Mouse (Mus musculus) heart, postnatal 0 days (tissue): Measurements from ENCODE around the gene Smg1. TPM values are rescaled to one million over a fixed set of nuclear protein-coding genes. Genes with fewer than 3 reads are reported as not detected.

Source experiments
- ATAC-seq: fragments of 200-750 bp; cut with Nextera tagmentation; 2 replicates; pipeline ENCODE4 v1.8.0; 2017; ENCODE audit warnings: low read depth, moderate number of reproducible peaks, moderate library complexity; ENCODE audit not compliant: insufficient read depth
- DNase-seq: peaks from one replicate; pipeline ENCODE4 v3.0.0-alpha.2; 2016; ENCODE audit warnings: low spot score
- H3K27ac ChIP-seq: fragments of 300-500 bp; sonication (generic); 2 replicates; pipeline ENCODE4 v1.5.1; 2014; ENCODE audit warnings: low read depth, mild to moderate bottlenecking
- H3K27me3 ChIP-seq: fragments of 300-500 bp; sonication (generic); 2 replicates; pipeline ENCODE4 v1.6.1; 2014; ENCODE audit warnings: low read length, mixed read lengths; ENCODE audit not compliant: control insufficient read depth, insufficient read depth
- H3K36me3 ChIP-seq: fragments of 300-500 bp; sonication (generic); replicated peaks from 2 replicates; pipeline ENCODE4 v1.6.1; 2014; ENCODE audit warnings: low read length, mixed read lengths; ENCODE audit not compliant: control insufficient read depth, insufficient read depth
- H3K4me1 ChIP-seq: fragments of 300-500 bp; sonication (generic); 2 replicates; pipeline ENCODE4 v1.6.1; 2014; ENCODE audit warnings: antibody characterized with exemption; ENCODE audit not compliant: control insufficient read depth, insufficient read depth
- H3K4me2 ChIP-seq: fragments of 300-500 bp; sonication (generic); 2 replicates; pipeline ENCODE4 v1.6.1; 2014; ENCODE audit warnings: low read depth, mild to moderate bottlenecking, low read length, moderate library complexity
- H3K4me3 ChIP-seq: fragments of 300-500 bp; sonication (generic); 2 replicates; pipeline ENCODE4 v1.5.1; 2014; ENCODE audit warnings: low read depth, low read length
- H3K9ac ChIP-seq: fragments of 300-500 bp; sonication (generic); replicated peaks from 2 replicates; pipeline ENCODE4 v1.6.1; 2014; ENCODE audit warnings: low read depth, low read length, mixed read lengths
- H3K9me3 ChIP-seq: fragments of 300-500 bp; sonication (generic); replicated peaks from 2 replicates; pipeline ENCODE4 v1.6.1; 2016; ENCODE audit warnings: low read length; ENCODE audit not compliant: control insufficient read depth
- CTCF ChIP-seq: IDR thresholded peaks from 2 replicates; pipeline ENCODE4 v1.5.1; 2016; ENCODE audit warnings: antibody characterized with exemption, control low read depth, low read depth
- EP300 ChIP-seq: IDR thresholded peaks from 2 replicates; pipeline ENCODE4 v1.6.1; 2016; ENCODE audit warnings: antibody characterized with exemption, low read depth
- WGBS: fragments of 180-500 bp; shearing (Covaris S2); extraction: QIAGEN DNeasy Blood & Tissue Kit; methylation state at CpG from one replicate; pipeline ENCODE4 v1.1.7; 2014; 5-methylcytosine and 5-hydroxymethylcytosine counted together
- polyA plus RNA-seq: library from polyadenylated mRNA; unstranded; fragments of >200 nt; fragmentation: Nextera tagmentation; extraction: Ambion mirVana; gene quantifications from 2 replicates; pipeline ENCODE4 v1.2.1, GENCODE M21; 2015
- total RNA-seq: library from RNA; depleted of rRNA; stranded (reverse); fragments of >200 nt; gene quantifications from 2 replicates; pipeline ENCODE4 v1.2.3, GENCODE M21; 2014; ENCODE audit warnings: low replicate concordance

The Smg1 gene
- total and polyA plus RNA-seq, 2 experiments from 2014 or later = 8.7 to 35.2 TPM

GRCm38 (mm10) chr7:118115533-118115876 lies 128.0 kb downstream of the Smg1 start:
- no peaks in the 10 kb centered on the region for H3K27me3 ChIP-seq
- no peak for TF ChIP-seq CTCF
- no peak for TF ChIP-seq EP300
- peaks cover 37% of the 10 kb centered on the region for H3K4me1 ChIP-seq
- H3K27ac ChIP-seq = peak overlapping the region; percentile 88
- under 1% methylated on average over 20 of the region's 20 CpGs for WGBS
- no peaks in the 10 kb centered on the region for H3K9me3 ChIP-seq
- H3K36me3 ChIP-seq = peaks cover 70% of the 10 kb centered on the region
- peak; percentile 59 for DNase-seq
- peak; percentile 49; the same call in 1 of the 2 replicates for ATAC-seq
- H3K4me3 ChIP-seq = peak overlapping the region; percentile 70
- peak overlapping the region; percentile 85 for H3K9ac ChIP-seq
- H3K4me2 ChIP-seq = peak overlapping the region; percentile 92

GRCm38 (mm10) chr7:118113541-118114297 lies 129.8 kb downstream of the Smg1 start:
- 60% methylated on average over 5 of the region's 5 CpGs for WGBS
- H3K4me1 ChIP-seq = peaks cover 37% of the 10 kb centered on the region
- H3K4me3 ChIP-seq = peak overlapping the region; percentile 70
- peak overlapping the region; percentile 92 for H3K4me2 ChIP-seq
- no peak for DNase-seq
- no peak for ATAC-seq
- H3K27ac ChIP-seq = 0 out of 2 replicates have a peak overlapping the region, but pooled peaks have one; percentile 13
- H3K9me3 ChIP-seq = no peaks in the 10 kb centered on the region
- H3K27me3 ChIP-seq = no peaks in the 10 kb centered on the region
- TF ChIP-seq EP300 (no peak), CTCF (no peak)
- H3K9ac ChIP-seq = peak overlapping the region; percentile 85
- H3K36me3 ChIP-seq = peaks cover 70% of the 10 kb centered on the region

GRCm38 (mm10) chr7:118111128-118111527 lies 132.3 kb downstream of the Smg1 start:
- 57% methylated on average over 3 of the region's 3 CpGs for WGBS
- H3K4me1 ChIP-seq = peaks cover 37% of the 10 kb centered on the region

GRCm38 (mm10) chr7:118107671-118108070 lies 135.8 kb downstream of the Smg1 start:
- Histone ChIP-seq H3K27me3 (no peaks in the 10 kb centered on the region), H3K9me3 (no peaks in the 10 kb centered on the region), H3K9ac (no peak overlapping the region), H3K4me3 (no peak overlapping the region), H3K36me3 (peaks cover 79% of the 10 kb centered on the region), H3K4me2 (no peak overlapping the region), H3K4me1 (peaks cover 11% of the 10 kb centered on the region), H3K27ac (no peak overlapping the region)
- 48% methylated on average over 1 of the region's 1 CpGs for WGBS
- DNase-seq = no peak
- no peak for TF ChIP-seq EP300
- no peak for TF ChIP-seq CTCF
- no peak for ATAC-seq

More at GRCm38 (mm10) chr7:118111128-118111527, 132.3 kb downstream of the Smg1 start:
- no peak for TF ChIP-seq EP300
- TF ChIP-seq CTCF = no peak
- ATAC-seq = no peak
- Histone ChIP-seq H3K9ac (no peak overlapping the region), H3K27me3 (no peaks in the 10 kb centered on the region), H3K9me3 (no peaks in the 10 kb centered on the region), H3K36me3 (peaks cover 87% of the 10 kb centered on the region), H3K4me2 (peak overlapping the region; percentile 3; the same call in 1 of the 2 replicates), H3K27ac (no peak overlapping the region), H3K4me3 (no peak overlapping the region)
- no peak for DNase-seq

- H3K4me2 ChIP-seq = no peak overlapping the region
- peaks cover 48% of the 10 kb centered on the region for H3K36me3 ChIP-seq
- no peaks in the 10 kb centered on the region for H3K4me1 ChIP-seq
- DNase-seq (no peak), ATAC-seq (no peak)
- H3K27me3 ChIP-seq = no peaks in the 10 kb centered on the region
- H3K9ac ChIP-seq = no peak overlapping the region
- no peak for TF ChIP-seq CTCF
- no peak for TF ChIP-seq EP300
- no peak overlapping the region for H3K27ac ChIP-seq
- 78% methylated on average over 5 of the region's 5 CpGs for WGBS
- H3K4me3 ChIP-seq = no peak overlapping the region
- no peaks in the 10 kb centered on the region for H3K9me3 ChIP-seq
Observed at GRCm38 (mm10) chr7:118104458-118105052, 138.9 kb downstream of the Smg1 start.
